Mouse (Mus musculus) right cerebral cortex, postnatal 36 days (tissue): ENCODE measurements at regions not wholly inside any gene's neighbourhood (a gene's known extent, or its start where the extent isn't known, plus 50 kb on each side); places are given as distances from the start of the nearest gene placed in this dataset.

ENCODE experiments used
- DNase-seq, 2 experiments: peaks; one replicate each; pipeline ENCODE4 v3.0.0; 2022; ENCODE audit warnings: low spot score in 2 of 2, mixed read lengths in 1 of 2

- no peak for DNase-seq
Observed at GRCm38 (mm10) chr3:61475018-61475417, 109.3 kb upstream of the B430305J03Rik start.

- DNase-seq = no peak
Observed at GRCm38 (mm10) chr3:61467158-61467557, 101.4 kb upstream of the B430305J03Rik start.

GRCm38 (mm10) chr3:61466641-61467040 lies 100.9 kb upstream of the B430305J03Rik start:
- DNase-seq = no peak

GRCm38 (mm10) chr3:61460076-61460475 lies 94.3 kb upstream of the B430305J03Rik start:
- DNase-seq = no peak

DNA sequence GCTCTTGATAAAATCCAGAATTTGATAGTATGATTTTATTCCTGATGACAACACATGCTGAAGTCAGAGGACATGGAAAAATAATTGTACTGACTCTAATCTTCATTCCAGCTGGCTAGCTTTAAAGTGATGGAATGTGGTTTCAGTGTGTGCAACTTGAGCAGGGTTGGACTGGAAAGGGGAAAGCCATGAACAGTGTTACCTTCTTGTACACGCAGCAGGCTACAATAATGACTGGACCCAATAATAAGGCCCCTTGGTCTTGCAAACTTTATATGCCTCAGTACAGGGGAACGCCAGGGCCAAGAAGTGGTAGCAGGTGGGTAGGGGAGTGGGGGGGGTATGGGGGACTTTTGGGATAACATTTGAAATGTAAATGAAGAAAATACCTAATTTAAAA lies 90.8 kb upstream of the B430305J03Rik start:
- no peak for DNase-seq

DNA sequence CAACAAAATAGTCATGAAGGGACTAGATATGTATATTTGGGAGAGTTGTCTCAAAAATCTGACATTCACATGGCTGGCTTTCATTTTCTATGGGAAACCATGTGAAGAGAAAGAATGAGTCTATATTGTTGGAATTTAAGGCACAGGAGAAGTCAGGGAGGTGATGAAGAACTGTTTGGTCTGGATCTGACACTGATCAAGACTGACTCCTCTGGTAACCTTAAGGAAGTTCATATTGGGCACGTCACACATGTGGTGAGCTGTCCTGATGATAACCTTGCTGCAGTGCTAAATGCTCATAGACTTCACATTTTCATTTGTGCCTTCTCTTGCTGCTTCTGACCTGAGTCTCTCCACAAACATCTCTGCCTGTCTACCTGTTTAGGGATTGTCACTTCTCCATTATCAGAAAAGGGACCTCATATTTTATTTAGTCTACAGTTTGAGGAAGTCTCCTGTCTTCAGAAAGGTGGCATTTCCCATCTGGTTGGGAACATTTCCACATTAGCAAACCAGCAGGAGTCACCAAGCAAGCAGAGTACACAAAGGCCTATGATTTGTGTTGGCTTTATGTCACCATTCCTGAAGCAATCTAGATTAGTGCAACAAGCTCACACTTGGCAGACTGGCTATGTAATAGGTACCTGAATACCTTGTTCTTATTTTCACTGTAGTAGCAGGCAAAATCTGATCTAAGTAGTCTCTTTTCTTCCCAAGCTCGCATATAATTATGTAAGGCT lies 76.4 kb upstream of the B430305J03Rik start:
- DNase-seq = no peak

DNA sequence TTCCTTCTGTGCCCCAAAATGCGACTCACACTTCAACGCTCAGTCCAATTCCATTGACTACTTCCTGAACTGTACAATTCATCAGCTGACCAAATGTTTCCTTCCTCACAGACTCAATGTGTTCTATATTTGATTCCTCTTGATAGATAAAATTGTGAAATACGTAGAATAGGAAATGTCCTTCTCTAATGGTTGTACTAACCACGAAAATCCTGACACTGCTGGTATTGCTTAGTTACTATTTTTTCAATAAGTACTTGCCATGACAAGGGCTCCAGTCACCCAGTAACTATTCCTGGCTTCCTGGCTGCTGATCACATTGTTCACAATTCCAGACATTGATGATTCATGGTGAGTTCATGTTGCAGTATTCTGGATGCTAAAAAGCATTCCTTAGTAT lies 75.7 kb upstream of the B430305J03Rik start:
- no peak for DNase-seq

- DNase-seq = no peak
Observed at GRCm38 (mm10) chr3:61428713-61429112, 63.0 kb upstream of the B430305J03Rik start.

GRCm38 (mm10) chr3:61423945-61424344 lies 58.2 kb upstream of the B430305J03Rik start:
- no peak for DNase-seq

DNA sequence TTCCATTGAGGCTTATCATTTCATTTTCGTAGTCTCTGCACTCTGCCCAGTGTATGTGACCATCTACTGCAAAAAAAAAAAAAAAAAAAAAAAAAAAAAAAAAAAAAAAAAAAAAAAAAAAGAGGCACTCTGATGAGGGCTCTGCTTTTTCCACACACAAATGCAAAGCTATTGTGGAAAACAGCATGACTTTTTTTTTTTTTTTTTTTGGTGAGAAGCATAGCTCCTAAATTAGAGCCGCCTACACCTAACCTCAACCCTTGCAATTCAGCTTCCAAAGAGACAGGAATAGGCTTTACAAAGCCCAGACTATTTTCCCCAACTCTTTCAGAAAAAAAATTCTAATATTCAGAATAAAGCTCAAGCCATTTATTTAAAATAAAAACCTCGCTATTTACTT lies 54.0 kb upstream of the B430305J03Rik start:
- no peak for DNase-seq

DNA sequence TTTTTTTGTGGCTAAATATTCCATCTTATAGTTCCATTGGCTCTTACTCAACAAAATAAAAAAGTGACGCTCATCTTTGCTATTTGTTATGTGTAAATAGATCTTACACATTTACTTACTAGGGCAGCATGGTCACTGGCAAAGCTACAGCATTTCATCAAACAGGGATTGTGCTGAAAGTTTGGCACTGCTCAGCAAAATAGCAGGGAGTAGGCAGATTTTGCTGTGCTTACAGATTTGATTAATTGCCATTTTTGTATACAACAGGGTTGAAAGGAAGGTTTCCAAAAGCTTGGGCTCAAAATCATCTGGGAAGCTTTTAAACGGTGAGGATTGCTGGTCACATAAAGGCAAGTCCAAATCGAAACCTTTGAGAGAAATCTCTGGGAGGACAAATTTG lies 52.3 kb upstream of the B430305J03Rik start:
- DNase-seq = no peak
